Mouse (Mus musculus): ENCODE results near the gene Hgfac.

DNA sequence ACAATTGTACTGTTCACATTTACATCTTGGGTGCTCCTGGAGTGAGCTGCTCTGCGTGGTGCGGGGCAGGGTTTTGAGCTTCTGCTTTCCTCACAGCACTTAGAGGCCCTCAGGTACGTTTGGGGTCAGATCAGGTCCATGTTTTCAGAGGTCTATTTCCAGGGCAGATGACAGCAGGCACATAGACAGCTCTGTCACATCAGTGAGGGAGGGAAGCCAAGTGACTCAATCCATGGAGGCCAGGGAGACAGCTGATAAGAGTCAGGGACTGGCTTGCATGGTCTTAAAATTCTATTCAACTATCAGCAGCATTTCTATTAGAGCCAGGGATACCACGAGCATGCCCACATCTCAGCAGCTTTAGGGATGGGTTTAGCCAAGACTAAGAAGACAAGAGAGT is 32.1 kb upstream of the Hgfac start:
- TF ChIP-seq CTCF (conservative IDR thresholded peaks at IDR 0.05 in 1 of 2, IDR thresholded peaks at IDR 0.05 in 1 of 2; ENCODE audit: low read depth in 2 of 2, low read length in 2 of 2) = no peak
- TF ChIP-seq MAX (IDR thresholded peaks at IDR 0.05; ENCODE audit: low read length) = no peak
- TF ChIP-seq POLR2A (IDR thresholded peaks at IDR 0.05; ENCODE audit: low read depth, low read length) = no peak
- no peak for TF ChIP-seq NELFE (IDR thresholded peaks at IDR 0.05; ENCODE audit: low read depth, low read length)
- TF ChIP-seq RCOR1 (conservative IDR thresholded peaks at IDR 0.05; ENCODE audit: low read depth, low read length) = no peak
- no peak for TF ChIP-seq EP300 (IDR thresholded peaks at IDR 0.05; ENCODE audit: low read length)

Measured in CH12.LX (cell line).